Mouse (Mus musculus) lung, embryonic 15.5 days (tissue): ENCODE data around the gene Il17f. TPM values are rescaled to one million over a fixed set of nuclear protein-coding genes. Genes with fewer than 3 reads are reported as not detected.
"Not testable (repeated sequence)": the region's sequence is repeated elsewhere in the genome, so short reads cannot be mapped to it uniquely, and the experiment has no call there.

Source experiments
- ATAC-seq: fragments of 200-750 bp; cut with Nextera tagmentation; 2 replicates; pipeline ENCODE4 v1.8.0; 2017; ENCODE audit warnings: moderate number of reproducible peaks, borderline replicate concordance; ENCODE audit not compliant: low FRiP score, low TSS enrichment; ENCODE audit errors: extremely low read depth
- H3K27ac ChIP-seq: fragments of 300-500 bp; sonication (generic); 2 replicates; pipeline ENCODE4 v1.5.1; 2015; ENCODE audit warnings: moderate library complexity, mild to moderate bottlenecking, inconsistent platforms
- H3K27me3 ChIP-seq: fragments of 300-500 bp; sonication (generic); 2 replicates; pipeline ENCODE4 v1.6.1; 2015; ENCODE audit warnings: inconsistent platforms
- H3K36me3 ChIP-seq: fragments of 300-500 bp; sonication (generic); 2 replicates; pipeline ENCODE4 v1.6.1; 2015; ENCODE audit warnings: inconsistent platforms
- H3K4me1 ChIP-seq: fragments of 300-500 bp; sonication (generic); 2 replicates; pipeline ENCODE4 v1.6.1; 2015; ENCODE audit warnings: inconsistent platforms
- H3K4me2 ChIP-seq: fragments of 300-500 bp; sonication (generic); 2 replicates; pipeline ENCODE4 v1.6.1; 2015; ENCODE audit warnings: inconsistent platforms, mild to moderate bottlenecking, moderate library complexity
- H3K4me3 ChIP-seq: fragments of 300-500 bp; sonication (generic); 2 replicates; pipeline ENCODE4 v1.5.1; 2015; ENCODE audit warnings: mild to moderate bottlenecking, inconsistent platforms
- H3K9ac ChIP-seq: fragments of 300-500 bp; sonication (generic); 2 replicates; pipeline ENCODE4 v1.6.1; 2015; ENCODE audit warnings: inconsistent platforms
- H3K9me3 ChIP-seq: fragments of 300-500 bp; sonication (generic); 2 replicates; pipeline ENCODE4 v1.6.1; 2016; ENCODE audit warnings: inconsistent platforms
- WGBS: fragments of 180-500 bp; shearing (Covaris S2); methylation state at CpG from one replicate; pipeline ENCODE4 v1.1.7; 2015; 5-methylcytosine and 5-hydroxymethylcytosine counted together
- polyA plus RNA-seq: library from polyadenylated mRNA; unstranded; fragments of >200 nt; fragmentation: Nextera tagmentation; extraction: Ambion mirVana; gene quantifications from 2 replicates; pipeline ENCODE4 v1.2.1, GENCODE M21; 2015

Gene Il17f
- polyA plus RNA-seq, 1 experiment from 2014 or later: not detected

DNA sequence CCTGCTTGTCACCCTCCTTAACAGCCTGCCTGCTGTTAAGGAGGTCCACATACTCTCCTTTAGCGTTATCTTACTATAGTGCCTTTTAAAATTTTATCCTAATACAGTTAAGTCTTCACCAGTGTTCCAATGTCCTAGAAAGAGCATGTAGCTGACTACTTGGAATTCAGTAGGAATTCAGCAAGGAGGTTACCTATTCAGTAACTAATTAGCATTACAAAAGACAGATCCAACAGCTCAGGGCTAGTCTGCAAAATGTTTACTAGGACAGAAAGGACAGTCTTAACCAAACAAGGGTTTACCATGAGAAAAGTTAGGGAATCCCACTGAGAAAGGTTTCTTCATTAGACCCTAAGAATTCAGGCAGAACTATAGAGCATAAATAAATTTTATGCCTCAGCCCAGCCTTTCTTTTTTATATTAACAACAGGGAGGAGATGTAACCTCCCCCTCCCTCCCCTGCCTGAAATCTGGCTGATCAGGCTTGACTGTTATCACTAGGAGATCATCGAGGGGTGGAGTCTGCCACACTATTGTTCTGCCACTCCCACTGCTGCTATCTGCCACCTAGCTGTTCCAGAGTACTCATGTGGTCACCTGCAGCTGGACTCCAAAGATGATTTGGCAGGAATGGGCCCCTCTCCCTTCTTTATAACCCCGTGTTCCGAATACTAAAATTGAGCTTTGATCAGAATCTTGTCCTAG is 16.2 kb downstream of the Il17f start:
- not testable (repeated sequence) for H3K4me3 ChIP-seq, H3K9me3 ChIP-seq, ATAC-seq, H3K27me3 ChIP-seq, H3K4me1 ChIP-seq, H3K4me2 ChIP-seq, H3K36me3 ChIP-seq, H3K27ac ChIP-seq, H3K9ac ChIP-seq
- 82% methylated on average over 4 of the region's 4 CpGs for whole genome bisulfite sequencing

DNA sequence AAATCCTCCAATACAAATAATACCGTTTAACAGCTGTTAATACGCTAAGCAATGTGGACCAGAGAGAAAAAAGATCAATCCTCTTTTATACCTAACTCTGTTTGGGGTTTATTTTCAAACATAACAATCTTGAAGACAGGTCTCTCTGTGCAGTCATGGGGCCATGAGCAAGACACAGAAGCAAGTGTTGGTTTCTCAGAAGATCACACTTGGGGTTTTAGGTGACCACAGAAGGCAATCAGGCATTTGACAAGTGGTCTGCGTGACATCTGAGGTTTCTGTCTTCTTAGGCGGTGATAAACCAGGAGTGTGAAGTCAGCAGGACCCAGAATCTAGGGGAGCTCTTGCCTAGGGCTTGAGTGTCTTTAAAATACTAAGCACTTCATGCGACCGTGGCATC is 23.9 kb downstream of the Il17f start:
- no peaks in the 10 kb centered on the region for H3K9me3 ChIP-seq
- H3K9ac ChIP-seq: no peak overlapping the region
- H3K4me2 ChIP-seq: no peak overlapping the region
- no peak overlapping the region for H3K27ac ChIP-seq
- no peak for ATAC-seq
- H3K4me1 ChIP-seq: no peaks in the 10 kb centered on the region
- H3K4me3 ChIP-seq: no peak overlapping the region
- H3K36me3 ChIP-seq: no peaks in the 10 kb centered on the region
- no peaks in the 10 kb centered on the region for H3K27me3 ChIP-seq
- WGBS: 72% methylated on average over 6 of the region's 6 CpGs

DNA sequence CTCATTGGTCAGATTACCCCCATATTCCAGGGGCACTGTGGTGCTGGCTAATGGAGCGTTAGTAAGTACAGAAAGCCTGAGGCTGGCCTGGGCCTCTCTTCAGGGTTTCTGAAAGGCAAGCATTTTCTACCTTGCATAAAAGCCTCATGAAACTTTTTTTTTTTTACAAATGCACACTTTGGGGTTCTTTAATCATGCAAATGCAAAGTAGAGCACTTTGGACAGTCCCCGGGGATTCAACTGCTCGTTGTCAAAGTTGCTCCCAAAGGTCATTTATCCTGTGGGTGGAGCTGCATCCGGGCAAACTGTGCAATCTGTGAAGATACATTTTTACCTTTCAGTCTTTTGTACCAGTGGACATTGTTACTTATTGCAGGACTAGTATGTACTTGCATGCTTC is 29.0 kb downstream of the Il17f start:
- no peak overlapping the region for H3K9ac ChIP-seq
- H3K4me3 ChIP-seq: no peak overlapping the region
- H3K4me2 ChIP-seq: no peak overlapping the region
- no peaks in the 10 kb centered on the region for H3K36me3 ChIP-seq
- H3K27me3 ChIP-seq: no peaks in the 10 kb centered on the region
- 74% methylated on average over 4 of the region's 4 CpGs for WGBS
- no peak for ATAC-seq
- no peaks in the 10 kb centered on the region for H3K4me1 ChIP-seq
- H3K27ac ChIP-seq: no peak overlapping the region
- no peaks in the 10 kb centered on the region for H3K9me3 ChIP-seq

DNA sequence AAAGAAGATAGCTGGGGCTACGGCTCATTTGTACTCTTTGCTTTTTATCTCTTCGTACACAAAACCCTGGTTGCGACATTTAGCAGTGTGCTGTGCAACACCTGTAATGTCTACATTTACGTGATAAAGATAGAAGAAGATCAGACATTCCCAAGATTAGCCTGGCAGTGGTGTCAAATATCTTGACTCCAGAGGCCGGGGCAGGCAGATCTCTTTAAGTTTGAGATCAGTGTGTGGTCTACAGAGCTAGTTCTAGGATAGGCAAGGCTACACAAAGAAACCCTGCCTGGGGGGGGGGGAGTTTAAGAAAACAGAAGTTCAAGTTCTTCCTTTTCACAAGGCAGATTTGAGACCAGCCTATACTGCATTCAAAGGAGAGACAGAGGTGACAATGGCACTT is 30.1 kb downstream of the Il17f start:
- no peaks in the 10 kb centered on the region for H3K27me3 ChIP-seq
- H3K4me2 ChIP-seq: no peak overlapping the region
- H3K4me1 ChIP-seq: no peaks in the 10 kb centered on the region
- no peak for ATAC-seq
- H3K36me3 ChIP-seq: no peaks in the 10 kb centered on the region
- no peak overlapping the region for H3K4me3 ChIP-seq
- no peak overlapping the region for H3K9ac ChIP-seq
- 69% methylated on average over 5 of the region's 5 CpGs for WGBS
- no peaks in the 10 kb centered on the region for H3K9me3 ChIP-seq
- no peak overlapping the region for H3K27ac ChIP-seq

DNA sequence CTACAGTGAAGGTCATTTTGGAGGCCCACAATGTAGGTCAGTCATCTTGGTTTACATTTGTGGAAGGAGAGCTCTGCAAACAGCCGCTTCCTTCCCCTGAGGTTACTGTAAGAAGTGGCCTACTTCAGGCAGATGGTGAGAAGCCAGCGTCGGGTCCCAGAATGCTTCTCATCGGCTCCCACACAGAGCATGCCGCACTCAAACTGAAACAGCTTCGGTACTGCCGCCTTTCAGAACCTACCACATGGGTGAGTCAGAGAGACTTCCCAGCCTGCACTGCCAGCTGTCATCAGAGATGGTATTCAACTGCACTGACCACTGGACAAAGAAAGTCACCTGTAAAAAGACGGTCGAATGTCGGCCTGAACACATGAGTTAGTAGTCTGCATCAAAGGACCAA is 30.6 kb downstream of the Il17f start:
- H3K4me3 ChIP-seq: no peak overlapping the region
- H3K4me2 ChIP-seq: no peak overlapping the region
- H3K9me3 ChIP-seq: no peaks in the 10 kb centered on the region
- WGBS: 52% methylated on average over 10 of the region's 10 CpGs
- no peak overlapping the region for H3K27ac ChIP-seq
- H3K36me3 ChIP-seq: no peaks in the 10 kb centered on the region
- H3K9ac ChIP-seq: no peak overlapping the region
- no peak for ATAC-seq
- no peaks in the 10 kb centered on the region for H3K27me3 ChIP-seq
- H3K4me1 ChIP-seq: no peaks in the 10 kb centered on the region

DNA sequence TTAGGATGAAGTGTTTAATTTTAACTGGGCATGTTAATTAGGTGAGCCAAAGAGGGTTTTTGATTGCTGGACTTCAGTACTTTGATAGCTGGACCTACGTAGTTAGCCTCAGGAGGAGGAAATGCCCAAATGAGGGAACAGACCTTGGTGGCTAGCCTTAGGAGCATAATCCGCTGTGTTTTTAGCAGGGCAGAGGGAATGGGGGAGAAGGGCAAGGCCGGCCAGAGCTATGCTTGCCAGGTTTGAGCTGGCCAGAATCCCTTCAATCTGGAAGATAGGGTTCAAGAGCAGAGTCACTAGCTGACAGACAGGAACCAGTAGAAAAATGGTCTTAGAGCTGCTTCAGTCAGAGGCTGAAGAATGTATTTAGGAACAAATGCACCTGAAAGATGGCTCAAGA is 32.8 kb downstream of the Il17f start:
- ATAC-seq: no peak
- 72% methylated on average over 3 of the region's 3 CpGs for WGBS

DNA sequence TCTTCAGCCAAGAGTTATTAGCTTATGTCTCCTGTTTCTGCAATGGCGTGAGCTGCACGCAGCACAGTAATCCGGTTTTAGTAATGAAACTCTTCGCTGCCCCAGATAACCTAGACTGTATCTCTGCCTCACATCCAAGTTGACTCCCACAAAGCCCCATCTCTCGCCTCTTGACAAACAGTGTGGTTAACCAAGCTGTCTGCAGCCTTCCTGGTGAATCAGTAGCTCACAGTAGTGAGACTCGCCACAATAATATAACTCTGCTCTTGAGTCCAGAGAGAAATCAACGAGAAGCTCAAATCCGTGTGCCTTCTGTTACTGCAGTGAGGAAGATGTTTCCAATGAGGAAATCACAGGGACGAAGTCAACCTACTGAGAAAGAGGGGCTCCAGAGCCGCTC is 36.0 kb downstream of the Il17f start:
- Histone ChIP-seq H3K27me3 (no peaks in the 10 kb centered on the region), H3K36me3 (no peaks in the 10 kb centered on the region), H3K9ac (no peak overlapping the region), H3K27ac (no peak overlapping the region), H3K9me3 (no peaks in the 10 kb centered on the region; the same call in 1 of the 2 replicates), H3K4me2 (no peak overlapping the region), H3K4me1 (no peaks in the 10 kb centered on the region), H3K4me3 (no peak overlapping the region)
- no peak for ATAC-seq
- 76% methylated on average over 10 of the region's 10 CpGs for WGBS

More for the DNA sequence above, 32.8 kb downstream of the Il17f start:
- H3K4me3 ChIP-seq: no peak overlapping the region
- no peaks in the 10 kb centered on the region for H3K9me3 ChIP-seq
- no peak overlapping the region for H3K4me2 ChIP-seq
- no peaks in the 10 kb centered on the region for H3K27me3 ChIP-seq
- H3K36me3 ChIP-seq: no peaks in the 10 kb centered on the region
- no peak overlapping the region for H3K9ac ChIP-seq
- H3K27ac ChIP-seq: no peak overlapping the region
- H3K4me1 ChIP-seq: no peaks in the 10 kb centered on the region

DNA sequence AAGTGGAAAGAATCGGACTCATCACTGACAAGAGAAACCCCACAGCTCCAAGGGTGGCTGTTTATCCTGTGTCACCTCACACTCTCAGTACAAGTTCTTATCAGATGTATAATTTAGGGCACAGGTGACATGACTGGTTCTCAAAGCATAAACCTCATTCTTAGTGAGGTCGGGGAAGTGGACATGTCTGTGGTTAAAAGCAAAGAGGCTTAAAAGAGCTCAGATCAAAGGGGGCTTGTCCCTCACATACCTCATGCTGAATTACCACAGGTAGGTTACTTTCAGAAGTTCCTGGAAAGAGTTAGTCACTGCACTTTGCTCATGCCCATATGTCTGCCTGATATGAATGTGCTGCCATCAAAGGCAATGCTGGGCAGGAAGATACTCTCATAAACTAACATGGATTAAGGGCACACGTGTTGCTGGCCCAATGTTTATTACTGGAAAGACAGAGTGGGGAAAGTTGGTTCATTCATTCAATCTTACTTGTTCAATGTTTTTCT is 49.9 kb downstream of the Il17f start:
- H3K27ac ChIP-seq: no peak overlapping the region
- H3K4me1 ChIP-seq: no peaks in the 10 kb centered on the region
- 28% methylated on average over 3 of the region's 3 CpGs for WGBS
- H3K4me3 ChIP-seq: no peak overlapping the region
- no peaks in the 10 kb centered on the region for H3K9me3 ChIP-seq
- no peak overlapping the region for H3K9ac ChIP-seq
- ATAC-seq: no peak
- no peaks in the 10 kb centered on the region for H3K36me3 ChIP-seq
- no peaks in the 10 kb centered on the region for H3K27me3 ChIP-seq
- no peak overlapping the region for H3K4me2 ChIP-seq

DNA sequence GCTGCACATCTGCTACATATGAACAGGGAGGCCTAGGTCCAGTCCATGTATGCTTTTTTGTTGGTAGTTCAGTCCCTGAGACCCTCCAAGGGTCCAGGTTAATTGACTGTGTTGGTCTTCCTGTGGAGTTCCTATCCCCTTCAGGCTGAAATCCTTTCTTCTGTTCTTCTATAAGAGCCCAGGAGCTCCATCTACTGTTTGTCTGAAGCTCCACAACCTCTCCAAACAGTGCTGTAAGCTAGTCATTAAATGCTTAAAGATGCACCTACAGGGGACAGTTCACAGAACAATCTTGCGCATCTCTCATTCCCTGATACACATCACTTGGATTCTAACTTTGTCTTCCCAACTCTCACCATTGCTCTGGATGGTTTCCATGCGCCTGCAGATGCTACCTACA is 51.9 kb downstream of the Il17f start:
- WGBS: 81% methylated on average over 2 of the region's 2 CpGs
- no peak overlapping the region for H3K4me2 ChIP-seq
- no peak overlapping the region for H3K4me3 ChIP-seq
- H3K27me3 ChIP-seq: no peaks in the 10 kb centered on the region
- H3K27ac ChIP-seq: no peak overlapping the region
- no peak overlapping the region for H3K9ac ChIP-seq
- H3K4me1 ChIP-seq: no peaks in the 10 kb centered on the region
- ATAC-seq: no peak
- H3K36me3 ChIP-seq: no peaks in the 10 kb centered on the region
- H3K9me3 ChIP-seq: no peaks in the 10 kb centered on the region

DNA sequence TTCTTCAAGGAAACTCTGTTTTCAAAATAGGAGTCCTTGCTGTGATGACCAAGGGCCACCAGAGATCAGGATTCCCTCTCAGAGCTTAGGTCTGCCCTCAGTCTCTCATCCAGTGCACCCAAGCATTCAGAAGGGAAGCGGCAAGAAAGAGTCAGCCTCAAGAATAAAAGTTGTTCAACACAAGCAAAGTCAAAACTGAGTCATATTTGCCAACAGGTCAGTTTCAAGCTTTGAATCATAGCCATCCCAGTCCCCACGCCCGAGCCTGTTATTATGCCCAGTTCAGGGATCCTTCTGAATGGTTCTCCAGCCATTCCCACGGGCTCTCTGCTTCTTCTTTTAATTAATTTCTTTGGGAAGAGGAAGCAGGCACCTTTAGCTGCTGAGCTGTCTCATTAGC is 53.8 kb downstream of the Il17f start:
- H3K4me3 ChIP-seq: no peak overlapping the region
- H3K4me1 ChIP-seq: no peaks in the 10 kb centered on the region
- H3K9me3 ChIP-seq: no peaks in the 10 kb centered on the region
- no peaks in the 10 kb centered on the region for H3K36me3 ChIP-seq
- H3K27me3 ChIP-seq: no peaks in the 10 kb centered on the region
- WGBS: 84% methylated on average over 4 of the region's 4 CpGs
- no peak overlapping the region for H3K27ac ChIP-seq
- no peak overlapping the region for H3K4me2 ChIP-seq
- ATAC-seq: no peak
- H3K9ac ChIP-seq: no peak overlapping the region

DNA sequence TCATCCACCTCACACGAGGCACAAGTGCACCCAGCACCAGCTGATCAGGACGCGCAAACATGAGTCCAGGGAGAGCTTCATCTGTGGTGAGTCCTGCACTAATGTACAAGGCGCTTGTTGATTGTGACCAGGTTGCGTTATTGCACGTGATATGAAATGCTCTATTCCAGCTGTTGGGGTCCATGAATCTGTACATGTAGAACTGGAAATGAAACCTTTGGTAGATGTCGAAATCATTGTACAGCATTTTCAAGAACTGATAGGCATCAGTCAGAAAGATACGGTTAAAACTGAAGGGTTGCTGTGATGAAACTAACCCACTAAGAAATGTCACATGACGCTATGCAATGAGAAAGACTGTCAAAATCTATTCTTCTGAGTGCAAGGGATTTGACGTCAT is 59.5 kb downstream of the Il17f start, which contains the start of gene Il17a:
Gene Il17a, plus strand, starts transcription at position 3 of the 400 bp plus-strand sequence.
- Histone ChIP-seq H3K9ac (no peak within 1 kb of the TSS), H3K4me1 (no peaks in the 10 kb centered on the region), H3K9me3 (no peaks in the 10 kb centered on the region), H3K27me3 (no peaks in the 10 kb centered on the region), H3K4me2 (no peak within 1 kb of the TSS), H3K4me3 (no peak within 1 kb of the TSS), H3K36me3 (no peaks in the 10 kb centered on the region), H3K27ac (no peak within 1 kb of the TSS)
- 88% methylated on average over 10 of the region's 10 CpGs for WGBS
- ATAC-seq: no peak
